Mouse (Mus musculus): ENCODE measurements around the gene Itgb3bp. TPM values are rescaled to one million over a fixed set of nuclear protein-coding genes. Genes with fewer than 3 reads are reported as not detected.

Itgb3bp gene
- total RNA-seq, 2 experiments from 2014 or later: 4.1 to 4.8 TPM

DNA sequence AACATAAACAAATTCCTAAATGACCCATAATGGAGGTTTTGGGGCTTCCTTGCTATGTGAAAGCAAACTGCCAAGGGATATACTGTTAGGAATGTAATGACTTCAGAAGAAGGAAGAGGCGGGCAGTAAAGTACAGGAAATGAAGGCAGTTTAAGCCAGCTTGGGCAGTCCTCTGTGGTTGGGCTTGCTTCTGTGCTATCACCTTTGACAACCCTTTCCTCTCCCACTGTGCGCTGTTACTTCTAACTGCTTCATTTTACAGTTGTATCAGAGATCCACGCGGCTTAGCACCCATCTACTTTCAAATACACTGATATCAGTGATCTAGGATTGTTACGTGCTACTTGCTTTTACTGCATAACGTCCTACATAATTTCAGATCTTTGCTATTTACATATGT is 137.2 kb downstream of the Itgb3bp start:
- no peak for TF ChIP-seq CTCF (IDR thresholded peaks at IDR 0.05)
- no peak overlapping the region for H3K4me3 ChIP-seq
- DNase-seq (ENCODE audit: extremely low spot score in 1 of 2, low spot score in 2 of 2): no peak
- intact Hi-C loops (cut with DNase I): no loop called here
- no peak overlapping the region for H3K27ac ChIP-seq

GRCm38 (mm10) chr4:99773041-99773440 is 156.6 kb downstream of the Itgb3bp start:
- no peak for TF ChIP-seq CTCF (IDR thresholded peaks at IDR 0.05)
- DNase-seq (ENCODE audit: extremely low spot score in 1 of 2, low spot score in 2 of 2): no peak
- Histone ChIP-seq H3K4me3 (no peak overlapping the region), H3K27ac (no peak overlapping the region)
- intact Hi-C loops (cut with DNase I): no loop called here

GRCm38 (mm10) chr4:99770555-99770954 is 159.1 kb downstream of the Itgb3bp start:
- no peak for DNase-seq (ENCODE audit: extremely low spot score in 1 of 2, low spot score in 2 of 2)

DNA sequence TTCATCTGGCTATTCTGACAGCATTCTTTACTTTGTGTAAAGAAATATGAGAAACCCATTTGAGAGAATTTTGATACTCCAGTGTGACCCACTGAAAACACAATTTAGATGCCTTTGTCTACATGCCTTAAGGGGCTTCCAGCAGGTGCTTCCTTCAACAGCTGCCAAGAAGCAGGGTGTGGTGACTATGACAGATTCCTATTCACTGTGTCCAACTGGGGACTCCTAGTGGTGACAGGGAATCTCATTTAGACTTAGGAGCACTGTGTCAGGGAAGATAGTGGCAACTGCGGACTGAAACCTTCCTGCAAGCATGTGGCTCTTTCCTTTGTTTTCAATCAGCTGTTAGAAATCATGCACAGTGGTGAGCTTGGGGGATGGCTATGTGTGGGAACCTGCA is 162.9 kb downstream of the Itgb3bp start:
- intact Hi-C loops (cut with DNase I): no loop called here
- H3K4me3 ChIP-seq: no peak overlapping the region
- no peak for DNase-seq (ENCODE audit: extremely low spot score in 1 of 2, low spot score in 2 of 2)
- TF ChIP-seq CTCF (IDR thresholded peaks at IDR 0.05): peak; percentile 51
- H3K27ac ChIP-seq: no peak overlapping the region

More at GRCm38 (mm10) chr4:99770555-99770954, 159.1 kb downstream of the Itgb3bp start:
- no peak for TF ChIP-seq CTCF (IDR thresholded peaks at IDR 0.05)
- Histone ChIP-seq H3K27ac (no peak overlapping the region), H3K4me3 (no peak overlapping the region)
- intact Hi-C loops (cut with DNase I): no loop called here

- TF ChIP-seq CTCF (IDR thresholded peaks at IDR 0.05): no peak
- intact Hi-C loops (cut with DNase I): no loop called here
- H3K27ac ChIP-seq: no peak overlapping the region
- H3K4me3 ChIP-seq: no peak overlapping the region
- no peak for DNase-seq (ENCODE audit: extremely low spot score in 1 of 2, low spot score in 2 of 2)
These were observed 163.3 kb downstream of the Itgb3bp start for GRCm38 (mm10) chr4:99766303-99766702.

DNA sequence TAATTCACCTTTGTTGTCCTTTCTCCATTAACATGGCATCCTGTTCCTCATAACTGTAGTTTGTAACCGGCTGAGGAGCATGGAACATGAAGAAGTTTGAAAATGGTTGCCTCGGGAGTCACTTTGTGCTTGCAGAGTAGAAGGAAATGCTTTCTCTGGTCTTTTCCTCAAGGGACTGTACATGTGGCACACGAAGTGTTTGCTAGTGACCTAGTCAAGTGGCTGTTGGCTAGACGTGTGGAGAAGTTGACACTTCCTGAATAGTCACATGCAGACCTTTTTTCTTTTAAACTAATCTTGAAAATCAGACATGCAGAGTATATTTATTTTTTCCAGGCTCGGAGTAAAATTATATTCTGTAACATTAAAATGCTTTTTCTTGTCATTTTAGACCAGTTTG is 177.2 kb downstream of the Itgb3bp start:
- TF ChIP-seq CTCF (IDR thresholded peaks at IDR 0.05): no peak
- Histone ChIP-seq H3K4me3 (no peak overlapping the region), H3K27ac (no peak overlapping the region)
- DNase-seq (ENCODE audit: extremely low spot score in 1 of 2, low spot score in 2 of 2): no peak
- intact Hi-C loops (cut with DNase I): no loop called here

DNA sequence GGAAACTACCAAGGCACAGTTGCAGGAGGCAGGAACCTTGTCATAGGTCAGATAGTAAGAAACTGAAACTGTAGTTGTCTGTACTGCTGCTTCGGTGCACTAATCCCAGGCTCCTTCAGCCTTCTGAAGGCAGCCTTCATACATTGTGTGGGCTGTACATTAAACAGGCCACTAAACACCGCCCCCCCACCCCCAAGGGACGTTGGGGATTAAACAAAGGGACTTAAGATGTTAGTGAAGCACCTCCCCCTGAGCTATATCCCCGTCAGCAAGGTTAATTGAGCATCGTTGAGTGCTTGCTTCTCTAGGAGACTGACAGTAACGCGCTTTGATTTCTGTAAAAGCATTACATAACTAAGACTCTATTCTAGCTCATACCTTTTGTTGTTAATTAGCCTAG is 189.8 kb downstream of the Itgb3bp start:
- no peak overlapping the region for H3K4me3 ChIP-seq
- intact Hi-C loops (cut with DNase I): no loop called here
- H3K27ac ChIP-seq: no peak overlapping the region
- DNase-seq (ENCODE audit: extremely low spot score in 1 of 2, low spot score in 2 of 2): no peak
- no peak for TF ChIP-seq CTCF (IDR thresholded peaks at IDR 0.05)

- Histone ChIP-seq H3K4me3 (no peak overlapping the region), H3K27ac (no peak overlapping the region)
- intact Hi-C loops (cut with DNase I): no loop called here
- TF ChIP-seq CTCF (IDR thresholded peaks at IDR 0.05): no peak
- no peak for DNase-seq (ENCODE audit: extremely low spot score in 1 of 2, low spot score in 2 of 2)
These were observed 203.6 kb downstream of the Itgb3bp start for GRCm38 (mm10) chr4:99725914-99726451.

DNA sequence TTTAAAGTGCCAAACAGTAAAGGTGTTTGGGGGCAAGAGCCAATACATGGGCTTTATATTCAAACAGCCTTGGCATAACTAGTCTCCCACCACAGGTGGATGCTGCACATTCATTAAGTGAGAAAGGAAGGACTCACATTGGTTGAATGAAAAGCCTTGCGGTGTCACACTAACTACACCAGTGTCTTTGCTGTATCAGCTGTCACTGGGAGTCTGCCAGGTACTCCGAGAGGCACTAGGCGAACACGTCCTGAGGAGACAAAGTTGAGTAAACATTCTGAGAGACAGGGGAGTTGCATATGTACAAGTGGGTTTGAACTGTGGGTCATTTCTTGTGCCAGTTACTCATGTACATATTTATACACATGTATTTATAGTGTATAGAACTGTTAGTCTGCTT is 205.3 kb downstream of the Itgb3bp start:
- intact Hi-C loops (cut with DNase I): no loop called here

GRCm38 (mm10) chr4:99717905-99718304 is 211.7 kb downstream of the Itgb3bp start:
- intact Hi-C loops (cut with DNase I): no loop called here
- no peak for TF ChIP-seq CTCF (IDR thresholded peaks at IDR 0.05)
- H3K27ac ChIP-seq: no peak overlapping the region
- H3K4me3 ChIP-seq: no peak overlapping the region
- DNase-seq (ENCODE audit: extremely low spot score in 1 of 2, low spot score in 2 of 2): no peak

More for the DNA sequence above, 205.3 kb downstream of the Itgb3bp start:
- no peak overlapping the region for H3K27ac ChIP-seq
- TF ChIP-seq CTCF (IDR thresholded peaks at IDR 0.05): no peak
- H3K4me3 ChIP-seq: no peak overlapping the region
- no peak for DNase-seq (ENCODE audit: extremely low spot score in 1 of 2, low spot score in 2 of 2)

GRCm38 (mm10) chr4:99715783-99716416 is 213.7 kb downstream of the Itgb3bp start:
- intact Hi-C loops (cut with DNase I): no loop called here
- DNase-seq (ENCODE audit: extremely low spot score in 1 of 2, low spot score in 2 of 2): no peak
- peak overlapping the region; percentile 97 for H3K4me3 ChIP-seq
- no peak for TF ChIP-seq CTCF (IDR thresholded peaks at IDR 0.05)
- peak overlapping the region; percentile 80 for H3K27ac ChIP-seq

Other genes starting within 250 kb of the Itgb3bp start
- 10 to 100 TPM; 11.5 to 11.7 TPM for gene Alg6, start 214.1 kb downstream of the Itgb3bp start, total RNA-seq (2021)
- 1 to 10 TPM; 4.7 to 5.7 TPM for gene Efcab7, start 100.6 kb downstream of the Itgb3bp start, total RNA-seq (2021)
- gene Pgm1, start 399 bp downstream of the Itgb3bp start, total RNA-seq (2021): 10 to 100 TPM; 50.6 to 52.2 TPM
- under 1 TPM; 0.72 to 0.86 TPM for gene Ror1, start 166.0 kb upstream of the Itgb3bp start, total RNA-seq (2021)

Measured in left cerebral cortex, adult 2 months (tissue).